Mouse (Mus musculus): ENCODE data around the gene Uhmk1. TPM values are rescaled to one million over a fixed set of nuclear protein-coding genes. Genes with fewer than 3 reads are reported as not detected.

Uhmk1 gene
- total RNA-seq, 2 experiments from 2014 or later: 135 to 137 TPM

DNA sequence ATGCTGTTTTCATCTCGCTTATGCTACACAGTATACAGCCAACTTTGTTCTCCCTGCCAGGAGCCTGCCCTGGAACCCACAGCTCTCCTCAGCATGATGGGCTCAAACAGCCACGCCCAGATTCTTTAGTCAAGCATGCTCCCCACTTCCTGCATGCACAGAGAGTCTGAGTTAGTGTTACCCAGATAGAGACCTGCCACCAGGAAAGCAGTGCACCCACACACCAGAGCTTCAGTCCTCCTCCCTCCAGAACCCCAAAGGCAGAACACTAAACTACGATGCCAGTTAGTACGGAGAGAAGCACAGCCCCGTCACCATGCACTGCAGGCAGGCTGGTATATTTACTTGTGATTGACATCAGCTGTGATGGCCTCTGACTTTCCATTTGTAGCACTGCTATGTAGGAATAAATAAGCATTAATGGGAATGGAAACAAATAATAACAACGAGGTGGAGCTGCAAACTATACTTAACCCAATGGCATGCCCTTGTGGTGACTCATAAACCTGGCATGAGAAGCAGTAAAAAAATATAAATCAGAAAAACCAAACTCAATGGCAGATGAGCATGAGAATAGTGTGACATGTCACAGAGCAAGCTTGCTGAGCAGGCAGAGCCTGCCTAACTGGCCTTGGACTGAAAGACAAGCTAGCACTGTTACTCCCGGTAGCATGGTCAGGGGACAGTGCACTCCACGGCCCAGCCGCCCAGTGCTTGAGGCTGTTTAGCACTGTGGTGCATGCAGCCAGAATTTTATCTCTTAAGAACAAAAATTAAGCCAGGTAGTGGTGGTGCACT, 67.3 kb downstream of the Uhmk1 start:
- DNase-seq (ENCODE audit: low spot score in 2 of 2): no peak
- intact Hi-C loops (cut with DNase I): no loop called here

- intact Hi-C loops (cut with DNase I): no loop called here
- DNase-seq (ENCODE audit: low spot score in 2 of 2): no peak
Observed at GRCm38 (mm10) chr1:170145606-170146005, 69.6 kb downstream of the Uhmk1 start.

Other genes with a start within 250 kb of the Uhmk1 start
- 10 to 100 TPM; 14.4 to 14.5 TPM for gene Hsd17b7, start 246.2 kb downstream of the Uhmk1 start, total RNA-seq (2021)
- 1 to 10 TPM; 3.3 to 6.7 TPM for gene Ddr2, start 104.6 kb downstream of the Uhmk1 start, total RNA-seq (2021)
- gene Uap1, start 40.4 kb downstream of the Uhmk1 start, total RNA-seq (2021): 10 to 100 TPM; 62.7 to 63.2 TPM
- gene Sh2d1b2, start 17.4 kb upstream of the Uhmk1 start, total RNA-seq (2021): not detected
- gene Sh2d1b1, start 61.9 kb upstream of the Uhmk1 start, total RNA-seq (2021): not detected
- gene Gm7694, start 90.9 kb upstream of the Uhmk1 start, total RNA-seq (2021): 1 to 10 TPM; 1.5 to 4.1 TPM
- gene Spata46, start 93.4 kb upstream of the Uhmk1 start, total RNA-seq (2021): not detected